11 mouse cellular contexts compared by ENCODE assay signal in the genomic region with DNA sequence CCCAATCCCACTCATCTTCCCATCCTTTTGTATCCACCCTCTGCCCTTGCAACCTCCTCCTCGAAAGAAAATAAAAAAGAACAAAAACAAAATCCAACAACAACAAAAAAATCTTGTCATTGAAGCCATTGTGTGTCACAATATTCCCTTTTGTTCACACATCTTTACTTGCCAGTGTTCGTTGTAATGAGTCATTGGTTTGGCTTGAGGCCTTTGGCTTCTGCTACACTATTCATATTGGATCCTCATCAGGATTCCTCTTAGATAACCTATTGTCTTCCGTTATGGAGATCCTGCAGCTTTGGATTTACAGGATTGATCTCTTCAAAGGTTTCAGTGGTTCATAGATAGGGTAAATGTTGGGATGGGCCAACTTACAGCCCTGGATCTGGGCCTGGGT.
"Had no signal": no experiment of that assay in that cellular context is flagged by ENCODE, and none has a peak within 500 bp of the region (broad histone marks: within the 10 kb centered on the region; RNA-seq: fewer than 3 reads in every experiment).

No protein-coding gene starts in this region.

- H3K27me3 ChIP-seq: limb, embryonic 12.5 days; midbrain, embryonic 12.5 days; stomach, embryonic 15.5 days had no signal

- DNase-seq: kidney, postnatal 10 days; kidney, postnatal 4 days; lung, adult 18-20 months; right cerebral cortex, postnatal 14 days; thymus, postnatal 36 days had no signal

- H3K4me3 ChIP-seq: left cerebral cortex, adult 2 months; limb, embryonic 12.5 days; midbrain, embryonic 12.5 days; stomach, embryonic 15.5 days had no signal

- ATAC-seq: midbrain, embryonic 16.5 days had no signal

- H3K4me1 ChIP-seq: limb, embryonic 12.5 days; midbrain, embryonic 12.5 days; stomach, embryonic 15.5 days had no signal

- H3K27ac ChIP-seq: left cerebral cortex, adult 2 months; limb, embryonic 12.5 days; liver, embryonic 14.5 days; midbrain, embryonic 12.5 days; stomach, embryonic 15.5 days had no signal
